Mouse (Mus musculus) macrophage (primary cell): ENCODE results near the gene Spon1. TPM values are rescaled to one million over a fixed set of nuclear protein-coding genes. Genes with fewer than 3 reads are reported as not detected.

Experiments
- H3K27ac ChIP-seq: fragments of 350-480 bp; formaldehyde crosslinking; 2 replicates; pipeline ENCODE4 v1.9.0; 2021
- H3K36me3 ChIP-seq: fragments of 350-480 bp; formaldehyde crosslinking; 2 replicates; pipeline ENCODE4 v1.9.0; 2021; ENCODE audit errors: inconsistent target
- H3K4me3 ChIP-seq: fragments of 350-480 bp; formaldehyde crosslinking; 2 replicates; pipeline ENCODE4 v1.9.0; 2021; ENCODE audit errors: inconsistent target
- H3K79me2 ChIP-seq: fragments of 350-480 bp; formaldehyde crosslinking; 2 replicates; pipeline ENCODE4 v1.9.0; 2021; ENCODE audit errors: inconsistent target
- WGBS: methylation state at CpG from one replicate; pipeline ENCODE4 v1.1.7; 2026; ENCODE audit warnings: inconsistent platforms; ENCODE audit not compliant: missing documents; 5-methylcytosine and 5-hydroxymethylcytosine counted together
- polyA plus RNA-seq: library from polyadenylated mRNA; stranded (reverse); fragments of 250-400 nt; gene quantifications from 3 replicates; pipeline ENCODE4 v1.2.4, GENCODE M21; 2018; ENCODE audit warnings: inconsistent platforms

The Spon1 gene
- polyA plus RNA-seq, 1 experiment from 2014 or later: not detected

- no peaks in the 10 kb centered on the region for H3K36me3 ChIP-seq
- no peak overlapping the region for H3K4me3 ChIP-seq
- H3K27ac ChIP-seq: no peak overlapping the region
- WGBS: 82% methylated on average over 6 of the region's 6 CpGs
- H3K79me2 ChIP-seq: no peaks in the 10 kb centered on the region
Measured at GRCm38 (mm10) chr7:113891491-113891890, 125.7 kb downstream of the Spon1 start.

- Histone ChIP-seq H3K4me3 (no peak overlapping the region), H3K36me3 (no peaks in the 10 kb centered on the region), H3K27ac (no peak overlapping the region), H3K79me2 (no peaks in the 10 kb centered on the region)
- WGBS: 90% methylated on average over 7 of the region's 7 CpGs
Measured at GRCm38 (mm10) chr7:113893944-113894662, 128.3 kb downstream of the Spon1 start.

- no peaks in the 10 kb centered on the region for H3K79me2 ChIP-seq
- H3K36me3 ChIP-seq: no peaks in the 10 kb centered on the region
- WGBS: 92% methylated on average over 5 of the region's 5 CpGs
- no peak overlapping the region for H3K4me3 ChIP-seq
- no peak overlapping the region for H3K27ac ChIP-seq
Measured at GRCm38 (mm10) chr7:113895266-113895665, 129.5 kb downstream of the Spon1 start.

DNA sequence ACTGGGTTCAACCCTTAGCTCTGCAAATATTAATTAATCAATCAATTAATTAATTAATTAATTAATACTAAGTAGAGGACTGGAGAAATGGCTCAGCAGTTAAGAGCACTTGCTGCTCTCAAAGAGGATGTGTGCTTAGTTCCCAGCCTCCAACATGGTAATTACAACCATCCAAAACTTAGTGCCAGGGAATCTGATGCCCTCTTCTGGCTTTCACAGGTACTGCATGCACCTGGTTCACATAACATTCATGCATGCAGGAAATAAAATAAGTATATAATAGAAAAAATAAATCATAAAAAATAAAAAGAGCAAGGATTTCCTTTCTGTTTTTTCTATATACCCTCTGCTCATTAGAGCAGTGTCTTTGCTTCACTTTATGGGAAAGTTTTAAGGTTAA lies 132.6 kb downstream of the Spon1 start:
- H3K27ac ChIP-seq: no peak overlapping the region
- H3K79me2 ChIP-seq: no peaks in the 10 kb centered on the region
- no peak overlapping the region for H3K4me3 ChIP-seq
- H3K36me3 ChIP-seq: no peaks in the 10 kb centered on the region

GRCm38 (mm10) chr7:113901511-113901910 lies 135.7 kb downstream of the Spon1 start:
- H3K4me3 ChIP-seq: no peak overlapping the region
- no peak overlapping the region for H3K27ac ChIP-seq
- WGBS: 92% methylated on average over 2 of the region's 2 CpGs
- no peaks in the 10 kb centered on the region for H3K79me2 ChIP-seq
- H3K36me3 ChIP-seq: no peaks in the 10 kb centered on the region

GRCm38 (mm10) chr7:113901941-113902515 lies 136.2 kb downstream of the Spon1 start:
- Histone ChIP-seq H3K36me3 (no peaks in the 10 kb centered on the region), H3K27ac (no peak overlapping the region), H3K4me3 (no peak overlapping the region), H3K79me2 (no peaks in the 10 kb centered on the region)
- whole genome bisulfite sequencing: 80% methylated on average over 10 of the region's 10 CpGs

- H3K36me3 ChIP-seq: no peaks in the 10 kb centered on the region
- H3K79me2 ChIP-seq: no peaks in the 10 kb centered on the region
- H3K27ac ChIP-seq: no peak overlapping the region
- WGBS: 94% methylated on average over 3 of the region's 3 CpGs
- no peak overlapping the region for H3K4me3 ChIP-seq
Measured at GRCm38 (mm10) chr7:113903127-113903827, 137.5 kb downstream of the Spon1 start.

DNA sequence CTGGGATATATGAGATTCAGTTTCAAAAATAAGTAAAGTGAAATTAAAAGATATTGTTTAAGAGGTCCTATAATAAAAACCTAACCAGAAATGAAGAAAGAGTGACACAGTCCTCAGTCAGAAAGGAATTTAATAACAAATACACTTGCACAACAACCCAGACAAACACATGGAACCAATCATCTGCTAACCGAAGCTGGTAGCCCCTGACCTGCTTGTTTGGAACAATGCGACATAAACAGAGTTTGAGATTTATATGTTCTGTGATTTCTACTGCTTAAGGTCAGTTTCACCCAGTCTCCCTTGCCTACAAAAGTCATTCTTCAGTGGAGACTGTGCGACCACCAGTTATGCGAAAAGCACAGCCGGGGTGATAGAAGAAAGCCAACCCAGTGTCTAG lies 138.1 kb downstream of the Spon1 start:
- Histone ChIP-seq H3K79me2 (no peaks in the 10 kb centered on the region), H3K4me3 (no peak overlapping the region), H3K36me3 (no peaks in the 10 kb centered on the region), H3K27ac (no peak overlapping the region)
- WGBS: 91% methylated on average over 5 of the region's 5 CpGs

DNA sequence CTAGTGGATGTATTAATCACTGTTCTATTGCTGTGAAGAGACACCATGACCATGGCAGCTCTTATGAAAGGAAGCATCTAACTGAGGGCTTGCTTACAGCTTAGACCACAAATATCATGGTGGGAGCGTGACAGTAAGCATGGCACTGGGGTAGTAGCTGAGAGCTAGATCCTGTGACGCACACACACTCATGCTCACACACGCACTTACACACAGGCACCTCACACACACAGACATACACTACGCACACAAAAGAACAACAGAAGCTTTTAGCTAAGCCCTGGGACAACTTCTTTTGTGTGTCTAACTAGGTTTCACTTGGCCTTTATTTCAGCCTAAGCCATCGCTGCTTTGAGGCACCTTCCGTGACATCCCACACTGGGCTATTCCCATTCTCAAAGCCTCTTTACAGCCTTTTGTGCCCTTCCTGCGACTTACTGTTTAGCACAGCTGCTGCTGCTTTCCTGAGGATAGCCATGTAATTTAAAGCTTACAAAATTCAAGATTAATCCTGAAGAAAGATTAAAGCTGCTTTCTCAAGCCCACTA lies 138.6 kb downstream of the Spon1 start:
- no peaks in the 10 kb centered on the region for H3K79me2 ChIP-seq
- no peak overlapping the region for H3K4me3 ChIP-seq
- no peaks in the 10 kb centered on the region for H3K36me3 ChIP-seq
- WGBS: 93% methylated on average over 7 of the region's 7 CpGs
- no peak overlapping the region for H3K27ac ChIP-seq

DNA sequence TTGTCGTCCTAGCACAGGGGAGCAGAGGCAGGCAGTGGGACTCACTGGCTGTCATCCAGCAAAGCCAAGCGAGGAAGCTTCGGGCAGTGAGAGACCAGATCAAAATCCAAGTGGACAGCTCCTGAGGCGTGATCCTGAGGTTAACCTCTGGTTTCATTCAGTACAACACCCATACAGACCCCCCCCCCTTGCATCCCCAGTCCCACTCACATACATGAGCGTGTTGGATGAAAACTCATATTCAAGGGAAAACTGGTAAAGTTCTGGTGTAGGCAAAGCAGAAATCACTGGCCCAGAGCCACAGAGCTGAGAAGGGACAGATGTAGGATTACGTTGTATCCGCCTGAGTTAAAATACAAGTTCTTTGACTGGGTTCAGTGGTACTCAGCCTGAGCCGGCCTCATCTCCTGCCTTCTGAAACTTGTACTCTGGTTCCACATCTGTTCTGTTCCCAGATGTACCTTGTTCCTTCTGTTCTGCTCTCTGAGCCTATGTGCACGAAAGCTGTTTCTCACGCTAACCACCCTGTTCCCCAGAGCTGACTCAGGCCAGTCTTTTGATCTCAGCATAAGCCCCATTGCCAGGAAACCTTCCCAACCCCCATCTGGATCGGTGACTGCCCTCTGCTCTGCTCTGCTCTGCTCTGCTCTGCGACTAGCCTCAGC lies 143.5 kb downstream of the Spon1 start:
- Histone ChIP-seq H3K4me3 (no peak overlapping the region), H3K27ac (no peak overlapping the region), H3K79me2 (no peaks in the 10 kb centered on the region), H3K36me3 (no peaks in the 10 kb centered on the region)
- WGBS: 76% methylated on average over 12 of the region's 12 CpGs

DNA sequence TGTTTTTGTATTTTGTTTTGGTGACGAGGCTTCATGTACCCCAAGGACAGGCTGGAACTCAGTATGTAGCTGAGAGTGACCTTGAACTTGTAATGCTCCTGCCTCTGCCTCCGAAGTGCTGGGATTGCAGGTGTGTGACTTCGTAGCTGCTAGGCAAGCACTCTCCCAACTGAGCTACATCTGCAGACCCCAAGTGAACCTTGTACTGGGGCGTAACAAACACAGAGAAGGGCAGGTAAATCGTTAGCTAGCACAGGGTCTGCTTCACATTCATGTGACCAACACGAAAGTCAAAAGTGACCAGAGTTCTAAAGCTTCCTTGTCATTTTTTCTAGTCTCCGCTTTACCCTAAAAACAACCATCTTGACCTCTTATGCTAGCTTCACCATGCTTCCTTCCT lies 145.1 kb downstream of the Spon1 start:
- no peaks in the 10 kb centered on the region for H3K36me3 ChIP-seq
- H3K4me3 ChIP-seq: no peak overlapping the region
- no peaks in the 10 kb centered on the region for H3K79me2 ChIP-seq
- H3K27ac ChIP-seq: no peak overlapping the region
- 91% methylated on average over 7 of the region's 7 CpGs for WGBS

DNA sequence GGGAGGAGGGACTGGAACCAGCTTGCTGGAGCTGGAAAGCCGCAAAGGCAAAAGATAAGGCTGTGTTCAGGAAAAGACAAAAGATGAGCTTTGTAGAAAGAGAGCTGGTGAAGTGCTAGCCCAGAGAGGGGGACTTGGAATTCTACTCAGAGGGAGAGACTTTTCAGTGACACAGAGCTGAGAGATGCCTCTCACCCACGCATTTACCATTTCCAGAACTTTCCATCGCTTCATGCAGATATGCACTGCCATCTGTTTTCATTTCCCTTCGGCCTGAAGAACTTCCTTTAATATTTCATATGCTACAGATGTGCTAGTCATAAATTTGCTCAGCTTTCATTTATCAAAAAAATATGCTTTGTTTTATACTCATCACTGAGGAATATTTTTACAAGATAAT lies 150.1 kb downstream of the Spon1 start:
- Histone ChIP-seq H3K4me3 (no peak overlapping the region), H3K36me3 (no peaks in the 10 kb centered on the region), H3K27ac (no peak overlapping the region), H3K79me2 (no peaks in the 10 kb centered on the region)
- WGBS: 34% methylated on average over 4 of the region's 4 CpGs

DNA sequence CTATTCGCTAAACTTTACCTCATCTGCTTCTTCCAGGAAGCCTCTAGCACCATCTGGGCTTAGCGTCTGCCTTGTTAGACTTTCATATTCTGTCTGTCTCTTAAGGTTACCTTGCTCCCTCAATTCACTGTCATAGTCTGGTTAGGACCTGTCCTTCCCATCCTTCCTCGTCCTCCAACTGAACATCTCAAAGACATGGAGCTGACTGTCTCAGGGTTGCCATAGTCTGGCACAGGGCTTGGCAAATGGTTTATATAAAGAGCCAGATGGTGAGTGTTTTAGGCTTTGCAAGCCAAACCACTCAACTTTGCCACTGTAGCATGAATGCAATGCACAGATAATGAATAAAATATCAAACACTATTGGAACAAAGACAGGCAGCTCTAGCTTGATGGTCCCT lies 153.1 kb downstream of the Spon1 start:
- no peak overlapping the region for H3K27ac ChIP-seq
- 81% methylated on average over 3 of the region's 3 CpGs for WGBS
- no peaks in the 10 kb centered on the region for H3K36me3 ChIP-seq
- no peaks in the 10 kb centered on the region for H3K79me2 ChIP-seq
- no peak overlapping the region for H3K4me3 ChIP-seq

DNA sequence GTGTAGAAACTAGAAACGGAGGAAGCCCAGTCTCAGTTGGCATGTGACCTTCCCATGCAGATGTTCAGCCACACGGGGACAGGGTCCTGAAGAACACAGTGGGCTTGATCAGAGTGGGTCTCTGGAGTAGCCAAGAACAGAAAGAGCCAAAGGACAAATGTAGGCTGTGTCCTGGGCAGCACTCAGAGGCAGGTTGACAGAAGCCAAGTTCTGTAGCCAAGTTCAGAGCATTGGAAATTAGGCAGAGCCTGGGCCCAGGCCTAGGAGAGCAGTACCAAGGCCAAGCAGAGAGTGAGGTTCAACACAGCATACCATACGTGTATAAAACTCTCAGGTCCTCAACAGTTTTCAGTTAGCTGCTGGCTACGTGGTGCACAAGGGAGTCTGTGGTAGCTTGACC lies 153.7 kb downstream of the Spon1 start:
- H3K27ac ChIP-seq: no peak overlapping the region
- WGBS: 84% methylated on average over 4 of the region's 4 CpGs
- H3K79me2 ChIP-seq: no peaks in the 10 kb centered on the region
- H3K4me3 ChIP-seq: no peak overlapping the region
- H3K36me3 ChIP-seq: no peaks in the 10 kb centered on the region

- H3K27ac ChIP-seq: no peak overlapping the region
- WGBS: 91% methylated on average over 2 of the region's 2 CpGs
- H3K79me2 ChIP-seq: no peaks in the 10 kb centered on the region
- no peak overlapping the region for H3K4me3 ChIP-seq
- no peaks in the 10 kb centered on the region for H3K36me3 ChIP-seq
Measured at GRCm38 (mm10) chr7:113920056-113920455, 154.3 kb downstream of the Spon1 start.
